Comparison of ENCODE assay signal across 17 mouse cellular contexts in genomic region chr2:122315372-122315771, GRCm38 (mm10). TPM values are rescaled to one million over a fixed set of nuclear protein-coding genes. Genes with fewer than 3 reads are reported as not detected.
"Had no signal": no experiment of that assay in that cellular context is flagged by ENCODE, and none has a peak within 500 bp of the region (broad histone marks: within the 10 kb centered on the region; RNA-seq: fewer than 3 reads in every experiment).

TSS of gene Duox1 (plus strand) at chr2:122315672.

- H3K9ac ChIP-seq: neural tube, embryonic 12.5 days; neural tube, embryonic 13.5 days; neural tube, embryonic 15.5 days; stomach, embryonic 15.5 days had no signal

- H3K27ac ChIP-seq: neural tube, embryonic 12.5 days; neural tube, embryonic 13.5 days; neural tube, embryonic 15.5 days; stomach, embryonic 15.5 days had no signal

- H3K4me3 ChIP-seq: neural tube, embryonic 12.5 days; neural tube, embryonic 13.5 days; neural tube, embryonic 15.5 days had no signal

- DNase-seq: retina, postnatal 1 day; right cerebral cortex, adult 18-20 months; right cerebral cortex, postnatal 14 days; right cerebral cortex, postnatal 25 days; right cerebral cortex, postnatal 4 days; spleen, adult 18-20 months; thymus, adult 18-20 months; thymus, adult 2 months; thymus, postnatal 14 days; thymus, postnatal 25 days; thymus, postnatal 36 days; thymus, postnatal 4 days had no signal

- H3K4me2 ChIP-seq: neural tube, embryonic 12.5 days; neural tube, embryonic 13.5 days; neural tube, embryonic 15.5 days had no signal

- H3K36me3 ChIP-seq: neural tube, embryonic 12.5 days; neural tube, embryonic 13.5 days; neural tube, embryonic 15.5 days; stomach, embryonic 15.5 days had no signal

- H3K9me3 ChIP-seq: neural tube, embryonic 12.5 days; neural tube, embryonic 13.5 days; neural tube, embryonic 15.5 days; stomach, embryonic 15.5 days had no signal

RNA-seq across cellular contexts. Expression of gene Duox1, which starts in this region (rescaled TPM):
- polyA plus RNA-seq: spleen, adult 2 months had no signal
